Mouse (Mus musculus): ENCODE measurements around the gene Rps27.

- no peak for TF ChIP-seq USF2 (IDR thresholded peaks at IDR 0.05; ENCODE audit: borderline replicate concordance in 1 of 2, insufficient read depth in 1 of 2, low read depth in 1 of 2, low read length in 2 of 2)
- TF ChIP-seq GABPA (IDR thresholded peaks at IDR 0.05; ENCODE audit: low read depth, low read length) = no peak
- no peak for TF ChIP-seq KAT2A (conservative IDR thresholded peaks at IDR 0.05; ENCODE audit: low read depth, low read length)
- TF ChIP-seq EP300 (IDR thresholded peaks at IDR 0.05; ENCODE audit: low read depth in 1 of 2, low read length in 2 of 2) = peak; percentile 37 to 44
- no peak for TF ChIP-seq POLR2A (IDR thresholded peaks at IDR 0.05; ENCODE audit: control insufficient read depth in 1 of 2, insufficient read depth in 1 of 2, low read depth in 1 of 2, low read length in 2 of 2, poor library complexity in 1 of 2)
- no peak for TF ChIP-seq ZMIZ1 (IDR thresholded peaks at IDR 0.05; ENCODE audit: low read depth, low read length)
- TF ChIP-seq E2F4 (IDR thresholded peaks at IDR 0.05; ENCODE audit: borderline replicate concordance, low read depth, low read length) = no peak
These were observed 7.7 kb upstream of the Rps27 start for GRCm38 (mm10) chr3:90221123-90221522.

All from MEL (cell line).